Mouse (Mus musculus) limb, embryonic 15.5 days (tissue): ENCODE measurements around the gene Alox5. TPM values are rescaled to one million over a fixed set of nuclear protein-coding genes. Genes with fewer than 3 reads are reported as not detected.

Experiments used
- ATAC-seq: fragments of 200-750 bp; cut with Nextera tagmentation; 2 replicates; pipeline ENCODE4 v1.8.0; 2017; ENCODE audit warnings: low read depth, moderate TSS enrichment; ENCODE audit not compliant: insufficient number of reproducible peaks, low FRiP score, low TSS enrichment
- H3K27ac ChIP-seq: fragments of 300-500 bp; sonication (generic); 2 replicates; pipeline ENCODE4 v1.5.1; 2015; ENCODE audit warnings: moderate library complexity, mild to moderate bottlenecking, inconsistent platforms
- H3K27me3 ChIP-seq: fragments of 300-500 bp; sonication (generic); 2 replicates; pipeline ENCODE4 v1.6.1; 2015; ENCODE audit warnings: inconsistent platforms
- H3K36me3 ChIP-seq: fragments of 300-500 bp; sonication (generic); 2 replicates; pipeline ENCODE4 v1.6.1; 2015; ENCODE audit warnings: inconsistent platforms
- H3K4me1 ChIP-seq: fragments of 300-500 bp; sonication (generic); 2 replicates; pipeline ENCODE4 v1.6.1; 2015; ENCODE audit warnings: inconsistent platforms
- H3K4me2 ChIP-seq: fragments of 300-500 bp; sonication (generic); 2 replicates; pipeline ENCODE4 v1.6.1; 2015; ENCODE audit warnings: mild to moderate bottlenecking, inconsistent platforms
- H3K4me3 ChIP-seq: fragments of 300-500 bp; sonication (generic); 2 replicates; pipeline ENCODE4 v1.5.1; 2015; ENCODE audit warnings: mild to moderate bottlenecking, inconsistent platforms
- H3K9ac ChIP-seq: fragments of 300-500 bp; sonication (generic); 2 replicates; pipeline ENCODE4 v1.6.1; 2015; ENCODE audit warnings: inconsistent platforms
- H3K9me3 ChIP-seq: fragments of 300-500 bp; sonication (generic); 2 replicates; pipeline ENCODE4 v1.6.1; 2016; ENCODE audit warnings: inconsistent platforms
- WGBS: fragments of 180-500 bp; shearing (Covaris S2); methylation state at CpG from one replicate; pipeline ENCODE4 v1.1.7; 2015; 5-methylcytosine and 5-hydroxymethylcytosine counted together
- polyA plus RNA-seq: library from polyadenylated mRNA; unstranded; fragments of >200 nt; fragmentation: Nextera tagmentation; extraction: Ambion mirVana; gene quantifications from 2 replicates; pipeline ENCODE4 v1.2.1, GENCODE M21; 2015

The Alox5 gene
- polyA plus RNA-seq, 1 experiment from 2014 or later, result 3.7 TPM

- H3K27ac ChIP-seq, result no peak overlapping the region
- H3K9me3 ChIP-seq, result no peaks in the 10 kb centered on the region
- H3K4me2 ChIP-seq, result no peak overlapping the region
- 84% methylated on average over 6 of the region's 6 CpGs for WGBS
- H3K4me1 ChIP-seq, result no peaks in the 10 kb centered on the region
- H3K27me3 ChIP-seq, result no peaks in the 10 kb centered on the region
- ATAC-seq, result no peak
- H3K36me3 ChIP-seq, result no peaks in the 10 kb centered on the region
- H3K9ac ChIP-seq, result no peak overlapping the region
- no peak overlapping the region for H3K4me3 ChIP-seq
Measured at GRCm38 (mm10) chr6:116416000-116416552, 44.9 kb downstream of the Alox5 start.

DNA sequence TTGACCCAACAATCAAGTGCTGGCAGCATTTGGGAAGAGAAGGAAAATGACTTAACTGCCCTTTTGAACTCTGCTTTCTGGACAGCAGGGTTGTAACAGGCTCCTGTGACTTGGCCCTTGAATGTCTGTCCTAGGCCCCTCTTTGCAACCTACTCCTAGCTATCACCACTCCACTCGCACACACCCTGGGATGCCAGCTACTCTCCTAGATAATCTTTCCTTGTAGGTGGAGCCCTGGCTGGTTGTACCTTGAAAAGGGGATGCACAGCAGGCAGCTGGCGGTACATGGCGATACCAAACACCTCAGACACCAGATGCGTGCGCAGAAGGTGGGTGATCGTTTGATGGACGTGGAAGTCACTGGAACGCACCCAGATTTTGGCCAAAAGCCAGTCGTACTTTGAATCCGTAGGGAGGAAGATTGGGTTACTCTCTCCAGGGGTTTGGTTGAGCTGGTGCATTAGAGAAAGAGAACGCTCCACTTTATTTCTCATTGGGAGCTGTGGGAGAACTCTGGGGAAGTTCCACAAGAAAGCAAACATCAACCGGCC is 45.8 kb downstream of the Alox5 start:
- H3K27ac ChIP-seq, result no peak overlapping the region
- no peaks in the 10 kb centered on the region for H3K27me3 ChIP-seq
- H3K4me3 ChIP-seq, result no peak overlapping the region
- no peak overlapping the region for H3K4me2 ChIP-seq
- no peaks in the 10 kb centered on the region for H3K4me1 ChIP-seq
- no peak for ATAC-seq
- 82% methylated on average over 12 of the region's 12 CpGs for WGBS
- no peaks in the 10 kb centered on the region for H3K36me3 ChIP-seq
- no peak overlapping the region for H3K9ac ChIP-seq
- H3K9me3 ChIP-seq, result no peaks in the 10 kb centered on the region

- no peak overlapping the region for H3K4me2 ChIP-seq
- no peaks in the 10 kb centered on the region for H3K27me3 ChIP-seq
- WGBS, result 94% methylated on average over 14 of the region's 14 CpGs
- H3K27ac ChIP-seq, result no peak overlapping the region
- no peaks in the 10 kb centered on the region for H3K4me1 ChIP-seq
- H3K9me3 ChIP-seq, result no peaks in the 10 kb centered on the region
- no peak for ATAC-seq
- no peak overlapping the region for H3K4me3 ChIP-seq
- no peaks in the 10 kb centered on the region for H3K36me3 ChIP-seq
- H3K9ac ChIP-seq, result no peak overlapping the region
Measured at GRCm38 (mm10) chr6:116412546-116413325, 48.2 kb downstream of the Alox5 start.

- no peaks in the 10 kb centered on the region for H3K4me1 ChIP-seq
- H3K36me3 ChIP-seq, result no peaks in the 10 kb centered on the region
- no peak for ATAC-seq
- H3K4me3 ChIP-seq, result no peak overlapping the region
- no peak overlapping the region for H3K4me2 ChIP-seq
- no peaks in the 10 kb centered on the region for H3K9me3 ChIP-seq
- H3K27me3 ChIP-seq, result no peaks in the 10 kb centered on the region
- 85% methylated on average over 3 of the region's 3 CpGs for WGBS
- no peak overlapping the region for H3K9ac ChIP-seq
- H3K27ac ChIP-seq, result no peak overlapping the region
Measured at GRCm38 (mm10) chr6:116411716-116412115, 49.3 kb downstream of the Alox5 start.

DNA sequence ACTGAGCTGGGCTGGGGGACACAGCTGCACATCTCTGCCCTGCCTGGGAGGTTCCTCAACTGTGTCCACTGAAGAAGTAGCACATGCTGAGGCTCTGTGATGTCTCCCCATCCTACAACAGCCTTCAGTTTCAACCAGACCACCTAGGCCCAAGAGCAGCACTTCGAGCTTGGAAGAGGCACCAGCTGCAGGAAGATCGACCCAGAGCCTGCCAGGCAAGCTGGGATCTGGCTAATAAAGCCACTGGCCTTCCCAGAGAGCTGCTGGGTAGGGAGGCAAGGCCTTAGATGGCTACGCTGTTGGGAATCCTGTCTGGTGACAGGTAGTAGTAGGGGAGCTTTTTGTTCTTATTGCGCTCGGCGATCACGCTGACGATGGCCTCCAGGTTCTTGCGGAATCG is 50.5 kb downstream of the Alox5 start:
- no peak for ATAC-seq
- H3K9me3 ChIP-seq, result no peaks in the 10 kb centered on the region
- H3K4me2 ChIP-seq, result no peak overlapping the region
- no peak overlapping the region for H3K27ac ChIP-seq
- H3K4me1 ChIP-seq, result no peaks in the 10 kb centered on the region
- no peak overlapping the region for H3K9ac ChIP-seq
- 97% methylated on average over 10 of the region's 10 CpGs for WGBS
- 0 out of 2 replicates have a peak, but pooled peaks cover 5% of the 10 kb centered on the region for H3K36me3 ChIP-seq
- no peak overlapping the region for H3K4me3 ChIP-seq
- H3K27me3 ChIP-seq, result no peaks in the 10 kb centered on the region

- no peak for ATAC-seq
- no peaks in the 10 kb centered on the region for H3K27me3 ChIP-seq
- H3K27ac ChIP-seq, result no peak overlapping the region
- H3K36me3 ChIP-seq, result peaks cover 9% of the 10 kb centered on the region; the same call in 1 of the 2 replicates
- no peaks in the 10 kb centered on the region for H3K4me1 ChIP-seq
- no peaks in the 10 kb centered on the region for H3K9me3 ChIP-seq
- no peak overlapping the region for H3K4me3 ChIP-seq
- 64% methylated on average over 6 of the region's 6 CpGs for WGBS
- H3K4me2 ChIP-seq, result no peak overlapping the region
- H3K9ac ChIP-seq, result no peak overlapping the region
Measured at GRCm38 (mm10) chr6:116407956-116408657, 52.9 kb downstream of the Alox5 start.

DNA sequence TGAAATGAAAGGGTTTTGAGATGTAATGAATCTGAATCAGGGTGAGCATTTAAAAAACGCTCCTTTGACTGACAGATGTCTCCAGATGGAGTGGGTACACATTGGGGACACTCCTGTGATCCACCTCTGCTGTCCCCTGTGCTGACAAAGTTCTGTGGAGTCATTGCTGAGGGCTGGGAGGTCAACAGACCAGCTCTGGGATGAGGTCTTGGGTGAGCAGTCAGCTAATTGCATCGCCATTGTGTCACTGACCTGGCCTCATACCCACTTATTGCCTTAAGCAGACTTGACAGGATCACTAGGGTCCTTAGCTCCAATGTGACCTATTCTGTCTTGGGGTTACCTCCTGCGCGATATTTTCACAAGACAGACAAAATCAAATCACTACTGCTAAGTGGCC is 53.8 kb downstream of the Alox5 start:
- no peak overlapping the region for H3K9ac ChIP-seq
- no peak for ATAC-seq
- WGBS, result 91% methylated on average over 4 of the region's 4 CpGs
- H3K4me2 ChIP-seq, result no peak overlapping the region
- H3K4me1 ChIP-seq, result no peaks in the 10 kb centered on the region
- H3K27ac ChIP-seq, result no peak overlapping the region
- no peak overlapping the region for H3K4me3 ChIP-seq
- no peaks in the 10 kb centered on the region for H3K27me3 ChIP-seq
- H3K36me3 ChIP-seq, result peaks cover 9% of the 10 kb centered on the region; the same call in 1 of the 2 replicates
- no peaks in the 10 kb centered on the region for H3K9me3 ChIP-seq

DNA sequence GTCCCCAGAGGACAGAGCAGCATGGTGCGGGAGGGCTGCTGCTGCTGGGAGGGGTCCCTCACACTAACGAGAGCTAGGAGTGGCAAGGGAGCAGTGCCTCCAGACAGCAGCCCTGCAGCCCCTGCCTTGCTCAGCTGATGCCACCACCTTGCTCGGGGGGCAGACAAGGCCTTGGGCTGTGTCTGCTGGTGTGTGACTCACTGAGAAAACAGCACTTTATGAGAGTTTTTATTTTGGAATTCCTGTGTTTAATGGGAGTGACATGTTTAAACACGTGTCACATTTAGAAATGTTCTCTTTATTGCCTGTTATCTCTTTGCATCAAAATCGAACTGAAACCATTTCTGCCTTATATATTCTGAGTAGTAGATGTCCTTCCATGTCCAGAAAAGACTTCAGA is 54.3 kb downstream of the Alox5 start:
- Histone ChIP-seq H3K4me1 (no peaks in the 10 kb centered on the region), H3K4me3 (no peak overlapping the region), H3K27me3 (no peaks in the 10 kb centered on the region), H3K27ac (0 out of 2 replicates have a peak overlapping the region, but pooled peaks have one; percentile 3), H3K9me3 (no peaks in the 10 kb centered on the region), H3K9ac (no peak overlapping the region), H3K36me3 (peaks cover 11% of the 10 kb centered on the region; the same call in 1 of the 2 replicates), H3K4me2 (no peak overlapping the region)
- WGBS, result 45% methylated on average over 5 of the region's 5 CpGs
- ATAC-seq, result no peak

GRCm38 (mm10) chr6:116406152-116406551 is 54.8 kb downstream of the Alox5 start:
- H3K36me3 ChIP-seq, result peaks cover 15% of the 10 kb centered on the region
- 60% methylated on average over 2 of the region's 2 CpGs for WGBS
- no peak overlapping the region for H3K9ac ChIP-seq
- no peaks in the 10 kb centered on the region for H3K9me3 ChIP-seq
- no peak overlapping the region for H3K4me2 ChIP-seq
- H3K4me3 ChIP-seq, result no peak overlapping the region
- no peaks in the 10 kb centered on the region for H3K27me3 ChIP-seq
- H3K27ac ChIP-seq, result no peak overlapping the region
- no peak for ATAC-seq
- no peaks in the 10 kb centered on the region for H3K4me1 ChIP-seq

DNA sequence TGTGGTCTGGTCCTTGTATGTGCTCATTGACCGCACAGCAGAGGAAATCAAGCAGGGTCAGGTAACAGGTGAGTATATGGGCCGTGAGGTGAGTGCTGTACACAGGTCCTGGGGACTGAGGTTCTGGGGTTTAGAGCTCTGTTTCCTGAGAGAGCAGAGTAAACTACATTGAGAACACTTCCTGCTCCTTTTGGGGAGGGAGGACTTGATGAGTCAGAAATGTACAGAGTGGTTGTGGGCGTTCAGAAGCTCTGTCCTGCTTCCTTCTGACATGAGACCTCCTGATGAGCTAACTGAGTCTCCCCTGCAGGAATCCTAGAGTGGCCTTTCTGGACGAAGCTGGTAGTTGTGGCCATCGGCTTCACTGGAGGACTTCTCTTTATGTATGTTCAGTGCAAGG is 55.3 kb downstream of the Alox5 start:
- no peak overlapping the region for H3K9ac ChIP-seq
- H3K9me3 ChIP-seq, result no peaks in the 10 kb centered on the region
- ATAC-seq, result no peak
- 84% methylated on average over 5 of the region's 5 CpGs for WGBS
- H3K27me3 ChIP-seq, result no peaks in the 10 kb centered on the region
- H3K4me2 ChIP-seq, result no peak overlapping the region
- no peaks in the 10 kb centered on the region for H3K4me1 ChIP-seq
- H3K27ac ChIP-seq, result no peak overlapping the region; the same call in 1 of the 2 replicates
- peaks cover 17% of the 10 kb centered on the region for H3K36me3 ChIP-seq
- H3K4me3 ChIP-seq, result no peak overlapping the region

DNA sequence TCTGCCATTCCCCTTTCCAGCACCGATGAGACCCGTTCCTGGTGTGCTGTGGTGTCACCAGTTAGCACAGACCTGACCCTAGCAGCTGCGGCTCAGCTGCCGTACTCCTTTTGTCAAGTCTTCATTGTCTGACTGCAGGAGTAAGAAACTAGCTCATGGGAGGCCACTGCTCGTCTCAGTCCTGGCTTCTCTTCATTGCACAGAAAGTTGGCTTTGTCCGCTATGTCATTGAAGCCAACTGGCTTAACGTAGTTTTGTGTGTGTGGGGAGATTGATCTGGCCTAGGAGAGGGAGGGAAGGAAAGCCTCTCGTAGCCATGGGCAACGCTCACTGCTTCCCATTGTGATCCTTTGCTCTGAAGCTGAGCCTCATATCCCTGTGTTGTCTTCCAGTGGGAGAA is 55.7 kb downstream of the Alox5 start:
- Histone ChIP-seq H3K4me1 (no peaks in the 10 kb centered on the region), H3K4me2 (no peak overlapping the region), H3K9ac (no peak overlapping the region), H3K27me3 (no peaks in the 10 kb centered on the region), H3K9me3 (no peaks in the 10 kb centered on the region), H3K27ac (no peak overlapping the region), H3K36me3 (peaks cover 17% of the 10 kb centered on the region), H3K4me3 (no peak overlapping the region)
- 88% methylated on average over 9 of the region's 9 CpGs for WGBS
- ATAC-seq, result no peak

DNA sequence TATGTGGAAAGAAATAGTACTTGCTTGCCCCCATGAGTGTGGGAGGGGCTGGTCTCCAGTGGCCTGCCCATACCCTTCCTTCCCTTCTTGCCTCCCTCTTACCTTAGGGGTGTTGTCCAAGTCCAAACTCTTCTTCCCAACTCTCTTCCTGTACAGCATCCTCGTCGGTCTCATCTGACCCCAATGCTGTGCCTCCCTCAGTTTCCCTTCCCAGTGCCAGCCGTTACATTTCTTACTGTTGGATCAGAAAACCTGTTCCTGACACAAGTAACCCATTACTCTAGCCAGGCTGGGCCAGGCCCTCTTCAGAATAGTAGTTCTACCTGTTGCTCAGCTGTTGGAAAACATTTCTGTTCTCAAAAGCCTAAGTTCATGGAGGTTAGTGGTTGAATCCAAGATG is 58.6 kb downstream of the Alox5 start:
- Histone ChIP-seq H3K4me2 (no peak overlapping the region), H3K27ac (no peak overlapping the region), H3K27me3 (no peaks in the 10 kb centered on the region), H3K36me3 (peaks cover 17% of the 10 kb centered on the region), H3K9ac (no peak overlapping the region), H3K9me3 (no peaks in the 10 kb centered on the region), H3K4me3 (no peak overlapping the region), H3K4me1 (no peaks in the 10 kb centered on the region)
- ATAC-seq, result no peak
- 87% methylated on average over 3 of the region's 3 CpGs for WGBS
